Mouse (Mus musculus) c-Kit-positive CD71-negative TER-119-negative erythroid progenitor cells, embryonic 14.5 days (primary cell): Measurements from ENCODE around the gene Commd1.

Experiments
- DNase-seq: peaks from one replicate; pipeline ENCODE4 v3.0.0-alpha.2; 2013; ENCODE audit warnings: low read depth

The Commd1 gene

DNA sequence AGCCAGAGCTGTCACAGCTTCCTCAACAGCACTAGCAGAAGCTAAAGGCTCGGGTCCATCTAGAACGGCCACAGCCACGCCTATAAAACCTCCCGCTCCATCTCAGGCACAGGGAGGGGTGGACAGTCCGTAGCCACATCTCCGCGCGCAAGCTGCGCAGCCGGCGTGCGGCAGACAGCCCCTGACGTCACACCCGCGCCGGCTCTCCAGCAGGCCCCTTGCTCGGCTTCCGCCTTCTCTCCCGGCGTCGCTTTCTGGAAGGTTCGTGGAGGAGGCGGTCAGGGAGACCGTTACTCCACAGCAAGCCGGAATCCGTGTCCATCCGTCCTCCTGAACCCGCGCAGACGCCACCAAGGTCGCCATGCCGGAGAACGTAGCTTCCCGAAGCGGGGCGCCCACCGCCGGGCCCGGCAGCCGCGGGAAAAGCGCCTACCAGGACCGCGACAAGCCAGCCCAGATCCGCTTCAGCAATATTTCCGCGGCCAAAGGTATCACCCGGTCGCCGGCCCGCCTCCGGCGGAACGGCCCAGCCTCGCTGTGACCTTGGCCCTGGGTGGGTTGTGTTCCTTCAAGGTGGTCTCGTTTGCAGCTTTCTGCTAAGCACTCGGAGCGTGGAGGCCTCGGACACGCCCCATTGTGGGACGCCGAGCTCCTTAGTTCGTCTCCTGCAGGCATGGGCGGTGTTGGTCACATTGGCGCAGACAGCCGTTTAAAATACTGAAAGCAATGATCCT lies 8.4 kb upstream of the Commd1 start, which contains the start of gene Cct4:
Gene Cct4, plus strand, starts transcription at position 127 of the 734 bp plus-strand sequence.
- DNase-seq = peak; percentile 77

GRCm38 (mm10) chr11:22989786-22990185 lies 7.6 kb upstream of the Commd1 start:
- no peak for DNase-seq

DNA sequence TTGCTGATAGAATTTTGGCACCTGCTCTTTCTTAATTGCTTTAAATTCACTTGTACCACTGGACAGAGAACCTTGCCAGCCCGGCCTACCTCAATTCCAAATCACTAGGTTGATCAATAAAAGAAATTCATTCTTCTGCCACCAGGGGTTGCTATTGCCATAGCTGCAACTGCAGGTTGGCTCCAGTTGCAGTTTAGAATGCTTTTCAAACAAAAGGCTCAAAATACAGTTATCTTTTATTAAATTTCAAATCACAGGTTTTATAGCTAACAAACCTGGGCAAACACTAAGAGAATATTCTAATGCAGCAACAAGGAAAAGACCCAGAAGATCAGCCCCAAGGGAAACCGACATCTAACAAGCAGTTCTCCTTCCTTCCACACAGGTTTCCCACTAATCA lies 5.2 kb upstream of the Commd1 start:
- DNase-seq = peak; percentile 72

GRCm38 (mm10) chr11:22985510-22985909 lies 3.3 kb upstream of the Commd1 start:
- DNase-seq = no peak

GRCm38 (mm10) chr11:22982846-22983245 lies 664 bp upstream of the Commd1 start:
- DNase-seq = no peak

DNA sequence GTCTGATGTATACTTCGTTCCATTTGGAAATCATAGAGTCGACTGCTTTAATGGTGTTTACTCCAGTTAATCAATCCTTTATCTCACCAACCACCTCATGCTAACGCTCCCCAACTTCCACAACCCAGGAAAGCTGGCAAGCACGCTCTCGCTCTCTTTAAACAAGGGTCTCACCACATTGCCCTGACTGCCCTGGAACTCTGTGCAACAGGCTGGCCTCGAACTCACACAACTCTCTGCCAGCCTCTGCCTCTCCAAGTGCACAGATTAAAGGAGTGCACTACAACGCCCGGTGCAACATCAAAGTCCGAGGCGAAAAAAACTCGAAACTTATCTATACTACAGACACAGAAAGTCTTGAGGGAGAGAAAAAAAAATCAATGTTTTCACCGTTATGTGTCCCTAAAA lies 635 bp downstream of the Commd1 start:
- DNase-seq = no peak

- DNase-seq = no peak
These were observed 1.1 kb downstream of the Commd1 start for GRCm38 (mm10) chr11:22981041-22981440.

- no peak for DNase-seq
These were observed 3.0 kb downstream of the Commd1 start for GRCm38 (mm10) chr11:22979221-22979620.

- no peak for DNase-seq
These were observed 3.5 kb downstream of the Commd1 start for GRCm38 (mm10) chr11:22978711-22979110.

- no peak for DNase-seq
These were observed 4.0 kb downstream of the Commd1 start for GRCm38 (mm10) chr11:22978215-22978614.

- no peak for DNase-seq
These were observed 8.6 kb downstream of the Commd1 start for GRCm38 (mm10) chr11:22973599-22973998.

GRCm38 (mm10) chr11:22972746-22973526 lies 9.2 kb downstream of the Commd1 start:
- peak; percentile 63 for DNase-seq

DNA sequence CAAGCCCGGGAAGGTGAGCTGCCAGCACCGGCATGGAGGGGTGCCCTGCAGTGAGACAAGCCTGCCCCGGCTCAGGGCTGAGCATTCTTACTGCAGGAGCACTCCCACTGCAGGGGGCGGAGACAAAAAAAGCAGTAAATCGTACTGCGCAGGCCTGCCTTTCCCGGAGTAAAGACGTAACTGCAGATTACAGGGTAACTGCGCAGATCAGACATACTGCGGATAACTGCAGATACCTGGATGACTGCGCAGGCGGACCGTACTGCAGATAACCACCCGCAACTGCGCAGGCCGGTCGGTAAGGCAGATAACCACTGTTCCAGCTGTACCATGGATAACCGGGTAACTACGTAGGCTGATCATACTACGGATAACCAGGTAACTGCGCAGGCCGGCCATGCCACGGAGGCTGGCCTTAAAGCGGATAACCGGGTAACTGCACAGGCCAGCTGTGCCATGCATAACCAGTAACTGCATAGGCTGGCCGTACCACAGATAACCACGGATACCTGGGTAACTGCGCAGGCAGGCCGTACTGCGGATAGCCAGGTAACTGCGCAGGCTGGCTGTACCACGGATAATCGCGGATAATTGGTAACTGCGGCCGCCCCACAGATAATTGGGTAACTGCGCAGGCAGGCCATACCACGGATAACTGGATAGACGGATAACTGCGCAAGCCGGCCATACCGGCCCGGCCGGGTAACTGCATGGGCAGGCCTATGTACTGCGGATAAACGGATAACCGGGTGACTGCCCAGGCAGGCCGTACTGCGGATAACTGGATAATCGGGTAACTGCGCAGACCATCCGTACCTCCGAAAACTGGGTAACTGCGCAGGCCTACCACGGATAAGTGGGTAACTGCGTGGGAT lies 10.1 kb downstream of the Commd1 start, which contains the start of gene Zrsr1:
Gene Zrsr1, plus strand, starts transcription at position 171 of the 875 bp plus-strand sequence.
- DNase-seq = no peak

DNA sequence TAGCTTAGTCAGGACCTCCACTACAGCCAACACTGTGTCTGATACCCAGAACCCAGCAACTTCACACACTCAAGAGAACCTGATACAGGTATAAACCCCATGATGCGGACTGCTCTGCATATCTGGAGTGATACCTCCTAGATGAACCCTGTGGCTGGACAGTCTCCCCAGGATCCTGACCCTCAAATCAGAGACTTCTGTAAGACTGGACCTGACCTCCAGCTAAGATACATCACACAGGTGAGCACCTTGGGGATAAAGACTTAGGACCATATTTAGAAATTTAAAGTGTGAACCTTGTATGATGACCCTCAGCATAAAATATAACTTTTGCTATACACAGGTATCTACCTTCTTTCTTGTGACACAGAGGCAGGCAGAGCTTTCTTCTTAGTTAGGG lies 11.6 kb downstream of the Commd1 start:
- no peak for DNase-seq

DNA sequence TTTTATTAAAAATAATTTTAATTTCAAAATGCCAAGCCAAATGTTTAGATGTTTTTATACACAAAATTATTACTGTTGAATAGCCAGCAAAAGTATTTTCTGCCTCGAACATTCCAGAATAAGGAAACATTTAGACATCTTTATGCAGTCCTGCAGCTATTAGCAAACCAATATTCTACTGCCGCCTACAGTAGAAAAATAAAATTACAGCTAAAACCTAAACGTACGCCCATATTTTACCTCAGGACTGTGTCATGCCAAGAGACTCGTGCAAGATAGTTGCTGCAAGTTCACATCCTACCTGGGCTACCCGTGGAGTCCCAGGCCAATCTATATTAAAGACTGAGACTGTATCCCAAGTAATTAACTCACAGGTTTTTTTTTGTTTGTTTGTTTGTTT lies 12.7 kb downstream of the Commd1 start:
- DNase-seq = no peak

GRCm38 (mm10) chr11:22965503-22965902 lies 16.7 kb downstream of the Commd1 start:
- DNase-seq = no peak

- DNase-seq = no peak
These were observed 17.8 kb downstream of the Commd1 start for GRCm38 (mm10) chr11:22964401-22964800.

DNA sequence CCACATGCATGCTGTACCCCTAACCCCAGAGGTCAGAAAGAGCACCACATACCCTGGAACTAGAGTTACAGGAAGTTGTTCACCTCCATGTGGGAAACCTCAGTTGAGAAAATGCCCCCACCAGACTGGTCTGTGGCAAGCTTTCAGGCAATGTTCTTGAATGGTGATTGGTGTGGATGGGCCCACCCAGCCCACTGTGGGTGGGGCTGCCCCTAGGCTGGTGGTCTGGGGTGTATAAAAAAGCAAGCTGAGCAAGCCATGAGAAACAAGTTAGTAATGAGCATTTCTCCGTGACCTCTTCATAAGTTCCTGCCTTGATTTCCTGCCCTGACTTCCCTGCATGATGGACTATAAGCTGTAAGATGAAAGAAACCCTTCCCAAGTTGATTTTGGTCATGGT lies 20.1 kb downstream of the Commd1 start:
- DNase-seq = no peak

DNA sequence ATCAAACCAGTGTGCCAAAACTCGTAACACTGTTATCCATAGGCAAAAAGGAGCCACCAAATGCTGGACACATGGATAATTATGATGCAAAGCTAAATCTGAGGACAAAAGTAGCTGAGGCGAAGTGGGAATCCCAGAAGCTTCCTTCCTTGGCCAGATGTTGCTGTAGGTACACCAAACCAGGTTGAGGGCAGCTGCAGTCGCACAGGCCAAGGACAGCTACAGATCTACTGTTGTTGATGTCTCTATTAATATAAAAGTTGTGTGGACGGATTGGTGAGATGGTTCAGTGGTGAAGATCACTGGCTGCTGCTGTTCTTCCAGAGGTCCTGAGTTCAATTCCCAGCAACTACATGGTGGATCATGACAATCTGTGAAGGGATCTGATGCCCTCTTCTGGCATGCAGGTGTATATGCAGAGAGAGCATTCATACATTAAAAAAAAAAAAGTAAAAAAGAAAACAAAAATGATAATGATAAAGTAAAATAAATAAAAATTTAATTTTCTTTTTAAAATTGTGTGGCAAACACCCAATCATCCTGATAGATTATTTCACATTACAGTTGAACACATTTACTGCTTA lies 24.3 kb downstream of the Commd1 start:
- no peak for DNase-seq

DNA sequence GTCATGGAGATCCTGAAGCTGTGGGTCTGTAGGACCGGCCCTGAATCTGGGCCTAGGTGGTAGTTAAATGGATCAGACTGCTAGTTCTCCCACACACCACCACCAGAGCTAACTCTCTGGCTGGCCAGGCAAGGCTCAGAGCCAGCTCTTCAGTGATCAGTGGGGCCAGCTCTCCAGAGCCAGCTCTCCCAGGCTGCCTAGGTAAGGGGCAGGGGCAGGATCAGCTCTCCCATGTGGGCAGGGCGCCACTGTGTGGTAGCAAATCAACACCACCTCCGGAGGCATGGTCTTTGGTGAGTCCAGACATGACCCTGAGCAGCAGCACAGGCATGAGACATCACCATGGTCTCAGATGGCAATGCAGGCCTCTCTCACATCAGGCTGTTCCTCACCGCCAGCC lies 25.4 kb downstream of the Commd1 start:
- no peak for DNase-seq

GRCm38 (mm10) chr11:22956346-22956745 lies 25.8 kb downstream of the Commd1 start:
- no peak for DNase-seq

GRCm38 (mm10) chr11:22952668-22953067 lies 29.5 kb downstream of the Commd1 start:
- no peak for DNase-seq
